Comparison of ENCODE assay signal across 23 mouse cellular contexts in the genomic region with DNA sequence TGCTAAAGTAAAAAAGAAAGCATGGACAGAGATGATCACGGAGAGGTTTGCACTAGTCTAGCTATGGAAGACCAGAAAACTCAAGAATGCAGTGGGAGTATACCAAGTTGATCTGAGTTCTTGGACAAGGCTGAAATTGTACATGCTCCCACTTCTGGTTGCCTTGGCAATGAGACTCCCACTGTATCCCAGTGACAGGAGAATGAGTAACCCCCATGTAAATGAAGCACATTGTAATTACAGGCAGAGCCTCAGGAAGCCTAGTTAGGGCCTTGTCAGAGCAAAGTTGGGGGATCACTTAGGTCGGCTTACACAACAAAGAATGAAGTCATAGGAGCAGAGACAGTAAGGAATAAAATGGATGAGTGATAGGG.
DNase-seq lines count a peak whose midpoint lies in the region; ATAC-seq and TF ChIP-seq lines count a peak whose summit lies in the region.
"Had no signal": no experiment of that assay in that cellular context is flagged by ENCODE, and none has a peak within 500 bp of the region (broad histone marks: within the 10 kb centered on the region; RNA-seq: fewer than 3 reads in every experiment).

No protein-coding gene starts in this region.

- no peaks in the 10 kb centered on the region for H3K36me3 ChIP-seq in kidney, postnatal 0 days (ENCODE audit: insufficient read depth, low read length)
- H3K36me3 ChIP-seq: limb, embryonic 13.5 days; lung, embryonic 15.5 days had no signal

- H3K9ac ChIP-seq in kidney, postnatal 0 days (ENCODE audit: low read depth, low read length) = no peak overlapping the region
- H3K9ac ChIP-seq: forebrain, embryonic 13.5 days; limb, embryonic 13.5 days; lung, embryonic 15.5 days had no signal

- H3K27me3 ChIP-seq in kidney, postnatal 0 days (ENCODE audit: insufficient read depth, low read length) = no peaks in the 10 kb centered on the region
- H3K27me3 ChIP-seq: forebrain, embryonic 13.5 days; limb, embryonic 13.5 days; lung, embryonic 15.5 days had no signal

- WGBS in kidney, postnatal 0 days = 54% methylated on average over 2 of the region's 2 CpGs

- H3K27ac ChIP-seq in kidney, postnatal 0 days = no peak overlapping the region
- H3K27ac ChIP-seq in left cerebral cortex, adult 2 months = peak overlapping the region; percentile 86
- H3K27ac ChIP-seq: forebrain, embryonic 13.5 days; limb, embryonic 13.5 days; lung, embryonic 15.5 days; stomach, postnatal 0 days had no signal

- ATAC-seq in kidney, postnatal 0 days (replicated peaks; ENCODE audit: low FRiP score, low read depth) = no peak
- ATAC-seq: forebrain, embryonic 13.5 days; hindbrain, embryonic 16.5 days; midbrain, embryonic 16.5 days had no signal

- intact Hi-C loops in left cerebral cortex, adult 2 months (cut with DNase I) = no loop called here

- peak; percentile 7 for DNase-seq in kidney, postnatal 0 days (ENCODE audit: low spot score)
- DNase-seq in kidney, adult 11 months = no peak
- peak; percentile 46 to 68 for DNase-seq in right cerebral cortex, postnatal 36 days (ENCODE audit: low spot score in 2 of 2)
- DNase-seq in right cerebral cortex, postnatal 4 days = no peak
- peak; percentile 31 to 42 for DNase-seq in left cerebral cortex, adult 2 months (ENCODE audit: extremely low spot score in 1 of 2, low spot score in 2 of 2)
- peak; percentile 84 for DNase-seq in telencephalon, adult 2 months (ENCODE audit: low read depth, low spot score)
- no peak for DNase-seq in cerebellum, postnatal 36 days
- no peak for DNase-seq in cerebellum, adult 18-20 months
- DNase-seq: adrenal gland, adult 8-10 months; cerebellum, adult 11 months; cerebellum, postnatal 10 days; gastrocnemius, postnatal 10 days; kidney, postnatal 14 days; thymus, adult 2 months; thymus, postnatal 36 days had no signal

- H3K4me2 ChIP-seq in kidney, postnatal 0 days (ENCODE audit: low read length) = no peak overlapping the region
- H3K4me2 ChIP-seq: forebrain, embryonic 13.5 days; limb, embryonic 13.5 days; liver, embryonic 11.5 days; lung, embryonic 15.5 days; midbrain, embryonic 11.5 days had no signal

- H3K4me3 ChIP-seq in kidney, postnatal 0 days (replicated peaks; ENCODE audit: low read depth, low read length) = no peak overlapping the region
- H3K4me3 ChIP-seq in left cerebral cortex, adult 2 months = no peak overlapping the region
- H3K4me3 ChIP-seq: forebrain, embryonic 13.5 days; limb, embryonic 13.5 days; lung, embryonic 15.5 days had no signal

- TF ChIP-seq CTCF in kidney, postnatal 0 days (IDR thresholded peaks at IDR 0.05; ENCODE audit: low read depth) = no peak
- TF ChIP-seq CTCF in left cerebral cortex, adult 2 months (IDR thresholded peaks at IDR 0.05) = no peak

- H3K4me1 ChIP-seq in kidney, postnatal 0 days (replicated peaks; ENCODE audit: insufficient read depth, low read length) = no peaks in the 10 kb centered on the region
- H3K4me1 ChIP-seq: forebrain, embryonic 13.5 days; limb, embryonic 13.5 days; lung, embryonic 15.5 days had no signal

- H3K9me3 ChIP-seq in kidney, postnatal 0 days (replicated peaks; ENCODE audit: low read length) = no peaks in the 10 kb centered on the region
- H3K9me3 ChIP-seq: forebrain, embryonic 13.5 days; limb, embryonic 13.5 days; lung, embryonic 15.5 days had no signal

Comparison
In these comparisons a context has a peak if more than half of its experiments do, and no peak if none do; other contexts are left out.
1. DNase-seq: peak in kidney, postnatal 0 days (single experiment), right cerebral cortex, postnatal 36 days (2 of 2), left cerebral cortex, adult 2 months (2 of 2) and telencephalon, adult 2 months (single experiment); none in kidney, adult 11 months (single experiment), right cerebral cortex, postnatal 4 days (single experiment), cerebellum, postnatal 36 days (0 of 2) and cerebellum, adult 18-20 months (0 of 2).